Mouse (Mus musculus) kidney, adult 2 months (tissue): ENCODE data around the gene Timm8b.

Experiments used
- CTCF ChIP-seq: fragments of 200-500 bp; conservative IDR thresholded peaks from 2 replicates; pipeline ENCODE4 v1.5.1; 2011; ENCODE audit warnings: low read depth, mild to moderate bottlenecking, control low read depth, low read length, moderate library complexity, mixed read lengths; ENCODE audit not compliant: insufficient read depth, insufficient read length
- POLR2A ChIP-seq: fragments of 200-500 bp; IDR thresholded peaks from one replicate; pipeline ENCODE4 v1.6.1; 2011; ENCODE audit warnings: low read depth, low read length, control low read depth

DNA sequence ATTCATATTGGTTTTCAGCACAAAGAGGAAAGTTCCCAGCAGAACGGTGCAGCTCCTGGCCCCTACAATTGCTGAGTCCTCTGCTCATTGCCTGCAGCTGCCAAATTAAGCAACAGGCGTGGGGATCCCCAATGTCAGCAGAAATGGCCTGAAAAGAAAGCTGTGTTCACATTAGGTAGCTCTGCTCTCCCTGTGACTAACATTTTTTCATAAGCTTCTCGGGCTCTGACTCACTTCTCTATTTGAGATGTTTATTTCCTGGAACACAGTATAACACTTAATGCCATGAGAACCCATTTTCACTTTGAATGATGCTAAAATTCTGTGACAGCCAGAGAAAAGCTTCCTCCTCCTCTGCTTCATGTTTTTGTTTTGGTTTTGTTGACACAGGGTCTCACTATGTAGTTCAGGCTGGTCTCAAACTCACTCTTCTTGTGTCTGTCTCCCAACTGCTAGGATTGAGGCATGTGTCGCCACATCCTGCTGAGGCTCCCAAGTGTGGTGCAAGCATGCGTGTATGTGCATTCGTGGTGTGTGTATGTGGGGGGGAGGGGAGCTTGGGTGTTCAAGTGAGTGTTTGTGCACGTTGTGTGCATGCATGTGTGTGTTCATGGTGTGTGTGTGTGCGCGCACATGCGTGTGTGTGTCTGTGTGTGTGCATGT is 12.7 kb upstream of the Timm8b start:
- no peak for TF ChIP-seq CTCF
- TF ChIP-seq POLR2A, result no peak
